Mouse (Mus musculus): ENCODE measurements around the gene Rab37. TPM values are rescaled to one million over a fixed set of nuclear protein-coding genes. Genes with fewer than 3 reads are reported as not detected.

Rab37 gene
- polyA plus RNA-seq (2015; fragmentation: Nextera tagmentation; extraction: Ambion mirVana) = 0.93 and 4.3 TPM in 2 replicates

GRCm38 (mm10) chr11:115091362-115091901, at the start of gene Rab37:
TSS of gene Rab37 (plus strand) at chr11:115091431.
- no peak for ATAC-seq (ENCODE audit: low FRiP score)
- H3K9ac ChIP-seq (replicated peaks) = no peak within 1 kb of the TSS; the same call in 1 of the 2 replicates
- H3K9me3 ChIP-seq (replicated peaks) = no peaks in the 10 kb centered on the region
- peaks cover 32% of the 10 kb centered on the region for H3K27me3 ChIP-seq (replicated peaks)
- H3K4me2 ChIP-seq = peak within 1 kb of the TSS; percentile 59
- no peaks in the 10 kb centered on the region for H3K36me3 ChIP-seq
- H3K4me1 ChIP-seq = peaks cover 13% of the 10 kb centered on the region
- 3% methylated on average over 36 of the region's 36 CpGs for WGBS
- H3K27ac ChIP-seq (replicated peaks) = no peak within 1 kb of the TSS
- H3K4me3 ChIP-seq (replicated peaks) = peak within 1 kb of the TSS; percentile 30

- H3K9me3 ChIP-seq (replicated peaks) = no peaks in the 10 kb centered on the region
- H3K4me1 ChIP-seq = no peaks in the 10 kb centered on the region
- no peak within 1 kb of the TSS for H3K4me2 ChIP-seq
- H3K36me3 ChIP-seq = no peaks in the 10 kb centered on the region
- 0 out of 2 replicates have a peak, but pooled peaks cover 3% of the 10 kb centered on the region for H3K27me3 ChIP-seq (replicated peaks)
- ATAC-seq (ENCODE audit: low FRiP score) = no peak
- H3K9ac ChIP-seq (replicated peaks) = no peak within 1 kb of the TSS
- H3K4me3 ChIP-seq (replicated peaks) = no peak within 1 kb of the TSS
- no peak within 1 kb of the TSS for H3K27ac ChIP-seq (replicated peaks)
- WGBS = 82% methylated on average over 2 of the region's 2 CpGs
Observed at GRCm38 (mm10) chr11:115048259-115048658, 43.0 kb upstream of the Rab37 start, which contains the start of gene Cd300ld3. TSS of gene Cd300ld3 (minus strand) at chr11:115048409.

- H3K27ac ChIP-seq (replicated peaks) = no peak overlapping the region
- 0 out of 2 replicates have a peak, but pooled peaks cover 3% of the 10 kb centered on the region for H3K27me3 ChIP-seq (replicated peaks)
- no peaks in the 10 kb centered on the region for H3K4me1 ChIP-seq
- no peak overlapping the region for H3K9ac ChIP-seq (replicated peaks)
- no peaks in the 10 kb centered on the region for H3K9me3 ChIP-seq (replicated peaks)
- H3K4me3 ChIP-seq (replicated peaks) = no peak overlapping the region
- H3K36me3 ChIP-seq = no peaks in the 10 kb centered on the region
- ATAC-seq (ENCODE audit: low FRiP score) = no peak
- no peak overlapping the region for H3K4me2 ChIP-seq
- WGBS = 50% methylated on average over 3 of the region's 3 CpGs
Observed at GRCm38 (mm10) chr11:115049282-115049895, 41.8 kb upstream of the Rab37 start.

- no peak overlapping the region for H3K4me2 ChIP-seq
- no peaks in the 10 kb centered on the region for H3K4me1 ChIP-seq
- H3K27me3 ChIP-seq (replicated peaks) = 0 out of 2 replicates have a peak, but pooled peaks cover 5% of the 10 kb centered on the region
- WGBS = 6% methylated on average over 9 of the region's 9 CpGs
- H3K4me3 ChIP-seq (replicated peaks) = no peak overlapping the region
- H3K9me3 ChIP-seq (replicated peaks) = no peaks in the 10 kb centered on the region
- ATAC-seq (ENCODE audit: low FRiP score) = no peak
- no peak overlapping the region for H3K9ac ChIP-seq (replicated peaks)
- H3K27ac ChIP-seq (replicated peaks) = no peak overlapping the region
- H3K36me3 ChIP-seq = no peaks in the 10 kb centered on the region
Observed at GRCm38 (mm10) chr11:115052206-115052605, 39.0 kb upstream of the Rab37 start.

GRCm38 (mm10) chr11:115052991-115053390, 38.2 kb upstream of the Rab37 start:
- H3K9ac ChIP-seq (replicated peaks) = no peak overlapping the region
- H3K27me3 ChIP-seq (replicated peaks) = 0 out of 2 replicates have a peak, but pooled peaks cover 5% of the 10 kb centered on the region
- 91% methylated on average over 1 of the region's 1 CpGs for WGBS
- no peak overlapping the region for H3K4me3 ChIP-seq (replicated peaks)
- H3K4me2 ChIP-seq = no peak overlapping the region
- H3K36me3 ChIP-seq = no peaks in the 10 kb centered on the region
- no peak for ATAC-seq (ENCODE audit: low FRiP score)
- H3K9me3 ChIP-seq (replicated peaks) = no peaks in the 10 kb centered on the region
- H3K4me1 ChIP-seq = no peaks in the 10 kb centered on the region
- no peak overlapping the region for H3K27ac ChIP-seq (replicated peaks)

GRCm38 (mm10) chr11:115054537-115054936, 36.7 kb upstream of the Rab37 start:
- Histone ChIP-seq H3K4me1 (no peaks in the 10 kb centered on the region), H3K27me3 (replicated peaks) (0 out of 2 replicates have a peak, but pooled peaks cover 6% of the 10 kb centered on the region), H3K4me2 (no peak overlapping the region), H3K9ac (replicated peaks) (no peak overlapping the region), H3K36me3 (no peaks in the 10 kb centered on the region), H3K27ac (replicated peaks) (no peak overlapping the region), H3K4me3 (replicated peaks) (no peak overlapping the region), H3K9me3 (replicated peaks) (no peaks in the 10 kb centered on the region)
- no peak for ATAC-seq (ENCODE audit: low FRiP score)

GRCm38 (mm10) chr11:115058701-115059100, 32.5 kb upstream of the Rab37 start:
- no peaks in the 10 kb centered on the region for H3K36me3 ChIP-seq
- 80% methylated on average over 4 of the region's 4 CpGs for WGBS
- H3K9me3 ChIP-seq (replicated peaks) = no peaks in the 10 kb centered on the region
- H3K4me2 ChIP-seq = no peak overlapping the region
- no peak overlapping the region for H3K27ac ChIP-seq (replicated peaks)
- 0 out of 2 replicates have a peak, but pooled peaks cover 5% of the 10 kb centered on the region for H3K27me3 ChIP-seq (replicated peaks)
- no peak overlapping the region for H3K4me3 ChIP-seq (replicated peaks)
- no peak for ATAC-seq (ENCODE audit: low FRiP score)
- H3K9ac ChIP-seq (replicated peaks) = no peak overlapping the region
- H3K4me1 ChIP-seq = no peaks in the 10 kb centered on the region

GRCm38 (mm10) chr11:115059797-115060196, 31.4 kb upstream of the Rab37 start:
- H3K4me2 ChIP-seq = no peak overlapping the region
- no peak for ATAC-seq (ENCODE audit: low FRiP score)
- no peak overlapping the region for H3K4me3 ChIP-seq (replicated peaks)
- H3K27ac ChIP-seq (replicated peaks) = no peak overlapping the region
- WGBS = 92% methylated on average over 2 of the region's 2 CpGs
- no peaks in the 10 kb centered on the region for H3K9me3 ChIP-seq (replicated peaks)
- no peak overlapping the region for H3K9ac ChIP-seq (replicated peaks)
- H3K36me3 ChIP-seq = no peaks in the 10 kb centered on the region
- 0 out of 2 replicates have a peak, but pooled peaks cover 5% of the 10 kb centered on the region for H3K27me3 ChIP-seq (replicated peaks)
- no peaks in the 10 kb centered on the region for H3K4me1 ChIP-seq

GRCm38 (mm10) chr11:115062077-115062476, 29.2 kb upstream of the Rab37 start, which contains the start of gene Cd300e:
TSS of gene Cd300e (minus strand) at chr11:115062177.
- Histone ChIP-seq H3K36me3 (no peaks in the 10 kb centered on the region), H3K27ac (replicated peaks) (no peak within 1 kb of the TSS), H3K27me3 (replicated peaks) (0 out of 2 replicates have a peak, but pooled peaks cover 3% of the 10 kb centered on the region), H3K9me3 (replicated peaks) (no peaks in the 10 kb centered on the region), H3K4me1 (no peaks in the 10 kb centered on the region), H3K9ac (replicated peaks) (no peak within 1 kb of the TSS), H3K4me2 (no peak within 1 kb of the TSS), H3K4me3 (replicated peaks) (no peak within 1 kb of the TSS)
- 25% methylated on average over 5 of the region's 5 CpGs for WGBS
- no peak for ATAC-seq (ENCODE audit: low FRiP score)

- ATAC-seq (ENCODE audit: low FRiP score) = no peak
Observed at GRCm38 (mm10) chr11:115066768-115067167, 24.5 kb upstream of the Rab37 start.

GRCm38 (mm10) chr11:115071015-115071551, 20.1 kb upstream of the Rab37 start:
- no peak for ATAC-seq (ENCODE audit: low FRiP score)
- Histone ChIP-seq H3K9me3 (replicated peaks) (no peaks in the 10 kb centered on the region), H3K27me3 (replicated peaks) (peaks cover 27% of the 10 kb centered on the region), H3K27ac (replicated peaks) (no peak overlapping the region), H3K4me1 (peaks cover 16% of the 10 kb centered on the region), H3K36me3 (no peaks in the 10 kb centered on the region), H3K4me3 (replicated peaks) (no peak overlapping the region), H3K9ac (replicated peaks) (0 out of 2 replicates have a peak overlapping the region, but pooled peaks have one; percentile 7), H3K4me2 (peak overlapping the region; percentile 43)
- WGBS = 4% methylated on average over 9 of the region's 9 CpGs

More at GRCm38 (mm10) chr11:115066768-115067167, 24.5 kb upstream of the Rab37 start:
- H3K36me3 ChIP-seq = no peaks in the 10 kb centered on the region
- peaks cover 19% of the 10 kb centered on the region for H3K27me3 ChIP-seq (replicated peaks)
- WGBS = 73% methylated on average over 6 of the region's 6 CpGs
- no peak overlapping the region for H3K4me3 ChIP-seq (replicated peaks)
- H3K4me2 ChIP-seq = no peak overlapping the region
- no peak overlapping the region for H3K9ac ChIP-seq (replicated peaks)
- peaks cover 12% of the 10 kb centered on the region for H3K4me1 ChIP-seq
- no peaks in the 10 kb centered on the region for H3K9me3 ChIP-seq (replicated peaks)
- no peak overlapping the region for H3K27ac ChIP-seq (replicated peaks)
